Mouse (Mus musculus) forebrain, embryonic 13.5 days (tissue): ENCODE measurements around the gene Phykpl. TPM values are rescaled to one million over a fixed set of nuclear protein-coding genes. Genes with fewer than 3 reads are reported as not detected.

Source experiments
- ATAC-seq: fragments of 200-750 bp; cut with Nextera tagmentation; 2 replicates; pipeline ENCODE4 v1.8.0; 2017
- H3K27ac ChIP-seq: fragments of 300-500 bp; sonication (generic); 2 replicates; pipeline ENCODE4 v1.5.1; 2015; ENCODE audit warnings: inconsistent platforms, mild to moderate bottlenecking, moderate library complexity
- H3K27me3 ChIP-seq: fragments of 300-500 bp; sonication (generic); 2 replicates; pipeline ENCODE4 v1.6.1; 2015; ENCODE audit warnings: mild to moderate bottlenecking, inconsistent platforms
- H3K36me3 ChIP-seq: fragments of 300-500 bp; sonication (generic); 2 replicates; pipeline ENCODE4 v1.6.1; 2015; ENCODE audit warnings: mild to moderate bottlenecking, inconsistent platforms; ENCODE audit not compliant: poor library complexity, severe bottlenecking
- H3K4me1 ChIP-seq: fragments of 300-500 bp; sonication (generic); 2 replicates; pipeline ENCODE4 v1.6.1; 2015; ENCODE audit warnings: inconsistent platforms
- H3K4me2 ChIP-seq: fragments of 300-500 bp; sonication (generic); 2 replicates; pipeline ENCODE4 v1.6.1; 2015; ENCODE audit warnings: inconsistent platforms, mild to moderate bottlenecking, moderate library complexity
- H3K4me3 ChIP-seq: fragments of 300-500 bp; sonication (generic); 2 replicates; pipeline ENCODE4 v1.5.1; 2015; ENCODE audit warnings: mild to moderate bottlenecking, inconsistent platforms
- H3K9ac ChIP-seq: fragments of 300-500 bp; sonication (generic); 2 replicates; pipeline ENCODE4 v1.6.1; 2015; ENCODE audit warnings: mild to moderate bottlenecking, inconsistent platforms
- H3K9me3 ChIP-seq: fragments of 300-500 bp; sonication (generic); replicated peaks from 2 replicates; pipeline ENCODE4 v1.6.1; 2016; ENCODE audit warnings: inconsistent platforms
- whole genome bisulfite sequencing: fragments of 180-500 bp; shearing (Covaris S2); methylation state at CpG from one replicate; pipeline ENCODE4 v1.1.7; 2015; 5-methylcytosine and 5-hydroxymethylcytosine counted together
- polyA plus RNA-seq: library from polyadenylated mRNA; unstranded; fragments of >200 nt; fragmentation: Nextera tagmentation; extraction: Ambion mirVana; gene quantifications from 2 replicates; pipeline ENCODE4 v1.2.1, GENCODE M21; 2015

Gene Phykpl
- polyA plus RNA-seq, 1 experiment from 2014 or later, result 13.4 TPM

GRCm38 (mm10) chr11:51637971-51638414 is 53.4 kb downstream of the Phykpl start:
- 2% methylated on average over 17 of the region's 17 CpGs for WGBS

GRCm38 (mm10) chr11:51638497-51638896 is 53.9 kb downstream of the Phykpl start:
- H3K36me3 ChIP-seq, result no peaks in the 10 kb centered on the region
- H3K9me3 ChIP-seq, result no peaks in the 10 kb centered on the region
- 0 out of 2 replicates have a peak, but pooled peaks cover 4% of the 10 kb centered on the region for H3K27me3 ChIP-seq
- no peak for ATAC-seq
- H3K27ac ChIP-seq, result no peak overlapping the region
- peaks cover 22% of the 10 kb centered on the region for H3K4me1 ChIP-seq
- peak overlapping the region; percentile 34 for H3K4me2 ChIP-seq
- H3K4me3 ChIP-seq, result no peak overlapping the region
- WGBS, result 79% methylated on average over 5 of the region's 5 CpGs
- no peak overlapping the region for H3K9ac ChIP-seq

More at GRCm38 (mm10) chr11:51637971-51638414, 53.4 kb downstream of the Phykpl start:
- H3K27ac ChIP-seq, result no peak overlapping the region
- no peak overlapping the region for H3K4me3 ChIP-seq
- no peaks in the 10 kb centered on the region for H3K9me3 ChIP-seq
- H3K4me2 ChIP-seq, result peak overlapping the region; percentile 34
- no peaks in the 10 kb centered on the region for H3K36me3 ChIP-seq
- ATAC-seq, result no peak
- peaks cover 22% of the 10 kb centered on the region for H3K4me1 ChIP-seq
- H3K27me3 ChIP-seq, result 0 out of 2 replicates have a peak, but pooled peaks cover 4% of the 10 kb centered on the region
- H3K9ac ChIP-seq, result 0 out of 2 replicates have a peak overlapping the region, but pooled peaks have one; percentile 10

- 89% methylated on average over 7 of the region's 7 CpGs for WGBS
- 0 out of 2 replicates have a peak, but pooled peaks cover 3% of the 10 kb centered on the region for H3K36me3 ChIP-seq
- 0 out of 2 replicates have a peak, but pooled peaks cover 4% of the 10 kb centered on the region for H3K27me3 ChIP-seq
- H3K9ac ChIP-seq, result no peak overlapping the region
- ATAC-seq, result no peak
- H3K27ac ChIP-seq, result no peak overlapping the region
- no peak overlapping the region for H3K4me3 ChIP-seq
- no peak overlapping the region for H3K4me2 ChIP-seq
- no peaks in the 10 kb centered on the region for H3K9me3 ChIP-seq
- H3K4me1 ChIP-seq, result peaks cover 8% of the 10 kb centered on the region
These were observed 56.2 kb downstream of the Phykpl start for GRCm38 (mm10) chr11:51640748-51641147.

GRCm38 (mm10) chr11:51643202-51643601 is 58.6 kb downstream of the Phykpl start:
- 88% methylated on average over 9 of the region's 9 CpGs for WGBS
- H3K36me3 ChIP-seq, result 0 out of 2 replicates have a peak, but pooled peaks cover 3% of the 10 kb centered on the region
- ATAC-seq, result no peak

GRCm38 (mm10) chr11:51643761-51644160 is 59.2 kb downstream of the Phykpl start:
- H3K9ac ChIP-seq, result no peak overlapping the region
- H3K36me3 ChIP-seq, result 0 out of 2 replicates have a peak, but pooled peaks cover 3% of the 10 kb centered on the region
- no peak overlapping the region for H3K4me2 ChIP-seq
- H3K27ac ChIP-seq, result no peak overlapping the region
- ATAC-seq, result no peak
- H3K9me3 ChIP-seq, result no peaks in the 10 kb centered on the region
- no peaks in the 10 kb centered on the region for H3K27me3 ChIP-seq
- H3K4me3 ChIP-seq, result no peak overlapping the region
- WGBS, result 62% methylated on average over 15 of the region's 15 CpGs
- H3K4me1 ChIP-seq, result peaks cover 5% of the 10 kb centered on the region

More at GRCm38 (mm10) chr11:51643202-51643601, 58.6 kb downstream of the Phykpl start:
- H3K4me1 ChIP-seq, result no peaks in the 10 kb centered on the region
- no peaks in the 10 kb centered on the region for H3K9me3 ChIP-seq
- no peak overlapping the region for H3K27ac ChIP-seq
- 0 out of 2 replicates have a peak, but pooled peaks cover under 1% of the 10 kb centered on the region for H3K27me3 ChIP-seq
- H3K4me3 ChIP-seq, result no peak overlapping the region
- H3K4me2 ChIP-seq, result no peak overlapping the region
- H3K9ac ChIP-seq, result no peak overlapping the region

GRCm38 (mm10) chr11:51644217-51644616 is 59.7 kb downstream of the Phykpl start:
- H3K27ac ChIP-seq, result no peak overlapping the region
- WGBS, result 79% methylated on average over 16 of the region's 16 CpGs
- no peak for ATAC-seq

GRCm38 (mm10) chr11:51645293-51645692 is 60.7 kb downstream of the Phykpl start:
- H3K4me2 ChIP-seq, result no peak overlapping the region
- WGBS, result 82% methylated on average over 13 of the region's 13 CpGs
- peaks cover 21% of the 10 kb centered on the region for H3K4me1 ChIP-seq
- peaks cover 15% of the 10 kb centered on the region for H3K27me3 ChIP-seq
- H3K36me3 ChIP-seq, result 0 out of 2 replicates have a peak, but pooled peaks cover 3% of the 10 kb centered on the region
- no peak overlapping the region for H3K9ac ChIP-seq
- H3K9me3 ChIP-seq, result no peaks in the 10 kb centered on the region
- no peak for ATAC-seq
- no peak overlapping the region for H3K27ac ChIP-seq
- H3K4me3 ChIP-seq, result no peak overlapping the region

More at GRCm38 (mm10) chr11:51644217-51644616, 59.7 kb downstream of the Phykpl start:
- H3K36me3 ChIP-seq, result 0 out of 2 replicates have a peak, but pooled peaks cover 3% of the 10 kb centered on the region
- H3K4me2 ChIP-seq, result no peak overlapping the region
- peaks cover 4% of the 10 kb centered on the region for H3K27me3 ChIP-seq
- H3K4me3 ChIP-seq, result no peak overlapping the region
- H3K4me1 ChIP-seq, result peaks cover 10% of the 10 kb centered on the region
- H3K9me3 ChIP-seq, result no peaks in the 10 kb centered on the region
- H3K9ac ChIP-seq, result no peak overlapping the region

- 90% methylated on average over 7 of the region's 7 CpGs for WGBS
- no peak overlapping the region for H3K9ac ChIP-seq
- H3K27ac ChIP-seq, result no peak overlapping the region
- H3K4me1 ChIP-seq, result peaks cover 30% of the 10 kb centered on the region
- no peak overlapping the region for H3K4me2 ChIP-seq
- H3K36me3 ChIP-seq, result 0 out of 2 replicates have a peak, but pooled peaks cover 3% of the 10 kb centered on the region
- peaks cover 24% of the 10 kb centered on the region for H3K27me3 ChIP-seq
- no peak overlapping the region for H3K4me3 ChIP-seq
- ATAC-seq, result no peak
- H3K9me3 ChIP-seq, result no peaks in the 10 kb centered on the region
These were observed 61.7 kb downstream of the Phykpl start for GRCm38 (mm10) chr11:51646245-51646644.

GRCm38 (mm10) chr11:51646751-51647667 is 62.5 kb downstream of the Phykpl start:
- no peaks in the 10 kb centered on the region for H3K9me3 ChIP-seq
- no peak overlapping the region for H3K4me3 ChIP-seq
- 86% methylated on average over 15 of the region's 15 CpGs for WGBS
- H3K4me1 ChIP-seq, result peaks cover 30% of the 10 kb centered on the region
- H3K9ac ChIP-seq, result no peak overlapping the region
- H3K36me3 ChIP-seq, result 0 out of 2 replicates have a peak, but pooled peaks cover 3% of the 10 kb centered on the region
- ATAC-seq, result no peak
- H3K27me3 ChIP-seq, result peaks cover 24% of the 10 kb centered on the region
- H3K27ac ChIP-seq, result no peak overlapping the region
- no peak overlapping the region for H3K4me2 ChIP-seq

GRCm38 (mm10) chr11:51648566-51648965 is 64.0 kb downstream of the Phykpl start:
- Histone ChIP-seq H3K27ac (no peak overlapping the region; the same call in 1 of the 2 replicates), H3K9ac (no peak overlapping the region), H3K9me3 (no peaks in the 10 kb centered on the region), H3K4me2 (peak overlapping the region; percentile 92; the same call in 1 of the 2 replicates), H3K4me1 (peaks cover 30% of the 10 kb centered on the region), H3K27me3 (peaks cover 24% of the 10 kb centered on the region), H3K36me3 (0 out of 2 replicates have a peak, but pooled peaks cover 3% of the 10 kb centered on the region), H3K4me3 (no peak overlapping the region)
- 29% methylated on average over 3 of the region's 3 CpGs for WGBS
- ATAC-seq, result no peak

GRCm38 (mm10) chr11:51649111-51649888 is 64.7 kb downstream of the Phykpl start:
- H3K36me3 ChIP-seq, result 0 out of 2 replicates have a peak, but pooled peaks cover under 1% of the 10 kb centered on the region
- ATAC-seq, result no peak
- WGBS, result 32% methylated on average over 11 of the region's 11 CpGs
- H3K4me1 ChIP-seq, result peaks cover 30% of the 10 kb centered on the region
- H3K4me3 ChIP-seq, result peak overlapping the region; percentile 55
- peaks cover 27% of the 10 kb centered on the region for H3K27me3 ChIP-seq
- H3K4me2 ChIP-seq, result peak overlapping the region; percentile 92
- H3K9me3 ChIP-seq, result no peaks in the 10 kb centered on the region
- 0 out of 2 replicates have a peak overlapping the region, but pooled peaks have one; percentile 34 for H3K9ac ChIP-seq
- H3K27ac ChIP-seq, result no peak overlapping the region; the same call in 1 of the 2 replicates
